Mouse (Mus musculus) MEL (cell line): ENCODE results near the gene Dnm2.

ENCODE experiments used
- CTCF ChIP-seq, 3 experiments: IDR thresholded peaks in 2 of 3; conservative IDR thresholded peaks in 1 of 3; 2 replicates each; pipeline ENCODE4 v1.5.1; 2011 to 2012; ENCODE audit warnings: low read length in 3 of 3, low read depth in 2 of 3, mild to moderate bottlenecking in 2 of 3, improper control_type of control experiment in 1 of 3, inconsistent platforms in 1 of 3, mixed read lengths in 1 of 3, moderate library complexity in 1 of 3; ENCODE audit not compliant: control insufficient read depth in 1 of 3, insufficient read depth in 1 of 3, poor library complexity in 1 of 3, severe bottlenecking in 1 of 3
- E2F4 ChIP-seq: IDR thresholded peaks from 2 replicates; pipeline ENCODE4 v1.6.1; 2011; ENCODE audit warnings: low read depth, low read length, improper control_type of control experiment, borderline replicate concordance
- EP300 ChIP-seq, 2 experiments: IDR thresholded peaks; 2 replicates each; pipeline ENCODE4 v1.6.1; 2011; ENCODE audit warnings: improper control_type of control experiment in 2 of 2, low read length in 2 of 2, low read depth in 1 of 2, mild to moderate bottlenecking in 1 of 2
- GATA1 ChIP-seq: IDR thresholded peaks from 2 replicates; pipeline ENCODE4 v1.6.1; 2011; ENCODE audit warnings: low read depth, low read length, improper control_type of control experiment
- MAFK ChIP-seq: IDR thresholded peaks from 2 replicates; pipeline ENCODE4 v1.6.1; 2011; ENCODE audit warnings: low read depth, mild to moderate bottlenecking, low read length, improper control_type of control experiment, borderline replicate concordance
- MAX ChIP-seq: IDR thresholded peaks from 2 replicates; pipeline ENCODE4 v1.6.1; 2011; ENCODE audit warnings: low read length, improper control_type of control experiment
- MAZ ChIP-seq: IDR thresholded peaks from 2 replicates; pipeline ENCODE4 v1.6.1; 2012; ENCODE audit warnings: low read depth, mild to moderate bottlenecking, inconsistent platforms, low read length, improper control_type of control experiment
- POLR2A ChIP-seq, 2 experiments: IDR thresholded peaks; 2 replicates each; pipeline ENCODE4 v1.6.1; 2011 to 2012; ENCODE audit warnings: low read length in 2 of 2, mild to moderate bottlenecking in 2 of 2, control low read depth in 1 of 2, improper control_type of control experiment in 1 of 2, low read depth in 1 of 2, moderate library complexity in 1 of 2; ENCODE audit not compliant: control insufficient read depth in 1 of 2, insufficient read depth in 1 of 2, poor library complexity in 1 of 2
- POLR2AphosphoS2 ChIP-seq: IDR thresholded peaks from 2 replicates; pipeline ENCODE4 v1.6.1; 2011; ENCODE audit warnings: low read length, improper control_type of control experiment
- SMC3 ChIP-seq: IDR thresholded peaks from 2 replicates; pipeline ENCODE4 v1.6.1; 2011; ENCODE audit warnings: low read depth, low read length, improper control_type of control experiment
- TBP ChIP-seq: IDR thresholded peaks from 2 replicates; pipeline ENCODE4 v1.8.0; 2011; ENCODE audit warnings: low read depth, low read length, improper control_type of control experiment
- ZC3H11A ChIP-seq: IDR thresholded peaks from 2 replicates; pipeline ENCODE4 v1.6.1; 2012; ENCODE audit warnings: low read depth, mild to moderate bottlenecking, inconsistent platforms, low read length, improper control_type of control experiment

- TF ChIP-seq POLR2A (IDR thresholded peaks at IDR 0.05; ENCODE audit: control insufficient read depth in 1 of 2, insufficient read depth in 1 of 2, low read depth in 1 of 2, low read length in 2 of 2, poor library complexity in 1 of 2) (peak in 1 of 2 experiments; percentile 97; a peak in 2 of 4 replicates), POLR2AphosphoS2 (no peak), ZC3H11A (no peak), CTCF (IDR thresholded peaks at IDR 0.05 in 2 of 3, conservative IDR thresholded peaks at IDR 0.05 in 1 of 3; ENCODE audit: control insufficient read depth in 1 of 3, insufficient read depth in 1 of 3, low read depth in 2 of 3, low read length in 3 of 3, poor library complexity in 1 of 3, severe bottlenecking in 1 of 3) (no peak), E2F4 (no peak), MAZ (no peak), MAFK (no peak), EP300 (IDR thresholded peaks at IDR 0.05; ENCODE audit: low read depth in 1 of 2, low read length in 2 of 2) (no peak), GATA1 (peak; percentile 34; the same call in 1 of the 2 replicates), SMC3 (no peak), TBP (peak; percentile 92), MAX (no peak)
These were observed 85.3 kb downstream of the Dnm2 start, which contains the start of gene Tmed1 for GRCm38 (mm10) chr9:21509772-21510688.
